Mouse (Mus musculus) kidney, adult 10 weeks (tissue): ENCODE results near the gene Ydjc. TPM values are rescaled to one million over a fixed set of nuclear protein-coding genes. Genes with fewer than 3 reads are reported as not detected.

ENCODE experiments used
- polyA plus RNA-seq: library from polyadenylated mRNA; stranded (reverse); fragments of 350-450 nt; fragmentation: Illumina TruSeq; extraction: RNeasy Lipid Tissue Mini Kit (QIAGEN cat#74804); gene quantifications from one replicate; pipeline ENCODE4 v1.2.3, GENCODE M21; 2014; ENCODE audit warnings: low read depth, low replicate concordance

Gene Ydjc
- polyA plus RNA-seq, result not detected

GRCm38 (mm10) chr16:17144339-17144738 is at the start of gene Ydjc:
TSS of gene Ydjc (plus strand) at chr16:17144621.

GRCm38 (mm10) chr16:17110771-17111743 is 33.4 kb upstream of the Ydjc start, which contains the start of gene Ppil2:
TSS of gene Ppil2 (minus strand) at chr16:17111257.

GRCm38 (mm10) chr16:17124871-17125520 is 19.4 kb upstream of the Ydjc start, which contains the start of gene 2610318N02Rik:
TSS of gene 2610318N02Rik (minus strand) at chr16:17125167.

GRCm38 (mm10) chr16:17132089-17132905 is 12.1 kb upstream of the Ydjc start, which contains the start of gene Sdf2l1:
TSS of gene Sdf2l1 (minus strand) at chr16:17132383.

GRCm38 (mm10) chr16:17146772-17147235 is 2.4 kb downstream of the Ydjc start, which contains the start of gene Ccdc116:
TSS of gene Ccdc116 (minus strand) at chr16:17147229.

GRCm38 (mm10) chr16:17202549-17202948 is 58.1 kb downstream of the Ydjc start, which contains the start of gene Ube2l3:
TSS of gene Ube2l3 (minus strand) at chr16:17202649.

GRCm38 (mm10) chr16:17208389-17209361 is 64.3 kb downstream of the Ydjc start, which contains the start of gene Rimbp3:
TSS of gene Rimbp3 (plus strand) at chr16:17208603.

Other genes starting within 250 kb of the Ydjc start
- gene Ppm1f, start 248.2 kb upstream of the Ydjc start, polyA plus RNA-seq, result 6.0 TPM
- 232 TPM for gene Mapk1, start 161.2 kb upstream of the Ydjc start, polyA plus RNA-seq
- 0.85 TPM for gene Ypel1, start 74.9 kb upstream of the Ydjc start, polyA plus RNA-seq
- gene Ppil2, start 33.4 kb upstream of the Ydjc start, polyA plus RNA-seq, result 64.4 TPM
- not detected for gene 2610318N02Rik, start 19.5 kb upstream of the Ydjc start, polyA plus RNA-seq
- 9.1 TPM for gene Sdf2l1, start 12.2 kb upstream of the Ydjc start, polyA plus RNA-seq
- not detected for gene Ccdc116, start 2.6 kb downstream of the Ydjc start, polyA plus RNA-seq
- gene Ube2l3, start 58.0 kb downstream of the Ydjc start, polyA plus RNA-seq, result 157 TPM
- not detected for gene Rimbp3, start 64.0 kb downstream of the Ydjc start, polyA plus RNA-seq
- 0.44 TPM for gene Hic2, start 89.0 kb downstream of the Ydjc start, polyA plus RNA-seq
- gene Tmem191c, start 131.5 kb downstream of the Ydjc start, polyA plus RNA-seq, result not detected
- gene Serpind1, start 186.8 kb downstream of the Ydjc start, polyA plus RNA-seq, result 1.4 TPM